Mouse (Mus musculus) embryonic facial prominence, embryonic 11.5 days (tissue): ENCODE results near the gene Erp27. TPM values are rescaled to one million over a fixed set of nuclear protein-coding genes. Genes with fewer than 3 reads are reported as not detected.

Experiments used
- ATAC-seq: fragments of 200-750 bp; cut with Nextera tagmentation; replicated peaks from 2 replicates; pipeline ENCODE4 v1.8.0; 2017; ENCODE audit warnings: low read depth; ENCODE audit not compliant: insufficient number of reproducible peaks, low FRiP score, low TSS enrichment
- DNase-seq: peaks from one replicate; pipeline ENCODE4 v3.0.0-alpha.2; 2015; ENCODE audit warnings: low spot score
- H3K27ac ChIP-seq: fragments of 300-500 bp; sonication (generic); replicated peaks from 2 replicates; pipeline ENCODE4 v1.5.1; 2014; ENCODE audit warnings: mild to moderate bottlenecking, low read depth, low read length, control low read depth
- H3K27me3 ChIP-seq: fragments of 300-500 bp; sonication (generic); 2 replicates; pipeline ENCODE4 v1.6.1; 2014; ENCODE audit warnings: mild to moderate bottlenecking, low read length, moderate library complexity, mixed read lengths; ENCODE audit not compliant: control insufficient read depth, insufficient read depth
- H3K36me3 ChIP-seq: fragments of 300-500 bp; sonication (generic); replicated peaks from 2 replicates; pipeline ENCODE4 v1.6.1; 2014; ENCODE audit warnings: low read depth, mild to moderate bottlenecking, low read length, moderate library complexity, mixed read lengths; ENCODE audit not compliant: control insufficient read depth, insufficient read depth
- H3K4me1 ChIP-seq: fragments of 300-500 bp; sonication (generic); 2 replicates; pipeline ENCODE4 v1.6.1; 2014; ENCODE audit warnings: low read length, mixed read lengths; ENCODE audit not compliant: control insufficient read depth, insufficient read depth
- H3K4me2 ChIP-seq: fragments of 300-500 bp; sonication (generic); 2 replicates; pipeline ENCODE4 v1.6.1; 2014; ENCODE audit warnings: low read depth, mild to moderate bottlenecking, control low read depth, low read length, moderate library complexity
- H3K4me3 ChIP-seq: fragments of 300-500 bp; sonication (generic); 2 replicates; pipeline ENCODE4 v1.5.1; 2014; ENCODE audit warnings: low read depth, low read length, control low read depth
- H3K9ac ChIP-seq: fragments of 300-500 bp; sonication (generic); replicated peaks from 2 replicates; pipeline ENCODE4 v1.6.1; 2014; ENCODE audit warnings: mild to moderate bottlenecking, control low read depth, low read length
- H3K9me3 ChIP-seq: fragments of 300-500 bp; sonication (generic); replicated peaks from 2 replicates; pipeline ENCODE4 v1.6.1; 2016; ENCODE audit warnings: mild to moderate bottlenecking, low read length, inconsistent platforms, mixed read lengths; ENCODE audit not compliant: control insufficient read depth
- WGBS: fragments of 180-500 bp; shearing (Covaris S2); extraction: QIAGEN DNeasy Blood & Tissue Kit; methylation state at CpG from one replicate; pipeline ENCODE4 v1.1.7; 2014; 5-methylcytosine and 5-hydroxymethylcytosine counted together
- polyA plus RNA-seq: library from polyadenylated mRNA; unstranded; fragments of >200 nt; fragmentation: Nextera tagmentation; extraction: Ambion mirVana; gene quantifications from 2 replicates; pipeline ENCODE4 v1.2.1, GENCODE M21; 2014

Erp27 gene
- polyA plus RNA-seq, 1 experiment from 2014 or later = not detected

DNA sequence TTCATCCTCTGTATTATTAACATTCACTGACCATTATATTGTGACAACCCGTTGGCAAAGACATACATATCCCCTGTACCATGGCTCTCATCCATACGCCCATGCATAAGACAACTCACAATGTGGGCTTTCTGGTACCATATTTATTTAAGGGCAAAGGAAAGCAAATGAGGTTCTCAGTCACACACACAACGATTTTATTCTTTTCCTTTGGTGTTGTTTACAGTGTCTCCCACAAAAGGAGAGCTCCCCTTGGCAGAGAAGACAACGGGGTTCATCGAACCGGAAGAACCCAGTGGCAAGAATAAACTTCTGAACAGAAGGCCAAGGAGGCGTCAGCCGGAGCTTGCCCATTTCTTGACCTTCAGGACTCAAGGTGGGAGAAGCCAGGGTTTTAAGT lies 1.6 kb upstream of the Erp27 start, which contains the start of gene Pde6h:
Pde6h (plus strand) TSS at position 301 of the 400 bp plus-strand sequence.
- no peaks in the 10 kb centered on the region for H3K9me3 ChIP-seq
- H3K27ac ChIP-seq = no peak within 1 kb of the TSS
- 93% methylated on average over 8 of the region's 8 CpGs for WGBS
- H3K27me3 ChIP-seq = no peaks in the 10 kb centered on the region
- H3K4me1 ChIP-seq = no peaks in the 10 kb centered on the region
- H3K4me2 ChIP-seq = no peak within 1 kb of the TSS
- no peak within 1 kb of the TSS for H3K4me3 ChIP-seq
- H3K36me3 ChIP-seq = no peaks in the 10 kb centered on the region
- ATAC-seq = no peak
- no peak for DNase-seq
- no peak within 1 kb of the TSS for H3K9ac ChIP-seq

DNA sequence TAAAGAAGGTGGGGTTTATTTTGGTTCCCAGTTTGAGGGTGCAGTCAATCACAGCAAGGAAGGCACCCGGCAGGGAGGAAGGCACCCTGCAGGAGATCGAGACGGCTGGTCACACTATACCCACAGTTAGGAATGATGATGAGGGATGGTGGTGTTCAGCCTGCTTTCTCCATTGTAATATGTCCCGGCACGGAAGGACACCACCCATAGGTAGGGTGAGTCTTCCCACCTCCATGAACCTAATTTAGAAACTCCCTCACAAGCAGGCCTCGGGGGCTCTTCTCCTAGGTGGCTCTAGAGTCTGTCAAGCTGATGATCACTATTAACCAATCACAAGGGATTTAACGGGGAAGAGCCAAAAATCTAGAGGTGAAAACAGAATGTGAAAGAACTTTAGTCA lies 891 bp upstream of the Erp27 start:
- Histone ChIP-seq H3K36me3 (no peaks in the 10 kb centered on the region), H3K27ac (no peak overlapping the region), H3K27me3 (no peaks in the 10 kb centered on the region), H3K4me3 (no peak overlapping the region), H3K4me2 (no peak overlapping the region), H3K4me1 (no peaks in the 10 kb centered on the region), H3K9ac (no peak overlapping the region), H3K9me3 (no peaks in the 10 kb centered on the region)
- 89% methylated on average over 7 of the region's 7 CpGs for WGBS
- no peak for DNase-seq
- ATAC-seq = no peak

- H3K27ac ChIP-seq = no peak overlapping the region
- H3K4me2 ChIP-seq = no peak overlapping the region
- H3K9me3 ChIP-seq = no peaks in the 10 kb centered on the region
- ATAC-seq = no peak
- H3K4me1 ChIP-seq = no peaks in the 10 kb centered on the region
- DNase-seq = no peak
- no peaks in the 10 kb centered on the region for H3K27me3 ChIP-seq
- H3K9ac ChIP-seq = no peak overlapping the region
- 75% methylated on average over 7 of the region's 7 CpGs for WGBS
- H3K36me3 ChIP-seq = no peaks in the 10 kb centered on the region
- no peak overlapping the region for H3K4me3 ChIP-seq
Observed at GRCm38 (mm10) chr6:136921601-136922000, 379 bp downstream of the Erp27 start.

- no peaks in the 10 kb centered on the region for H3K4me1 ChIP-seq
- no peak for ATAC-seq
- WGBS = 49% methylated on average over 16 of the region's 16 CpGs
Observed at GRCm38 (mm10) chr6:136920320-136921257, 1.4 kb downstream of the Erp27 start.

DNA sequence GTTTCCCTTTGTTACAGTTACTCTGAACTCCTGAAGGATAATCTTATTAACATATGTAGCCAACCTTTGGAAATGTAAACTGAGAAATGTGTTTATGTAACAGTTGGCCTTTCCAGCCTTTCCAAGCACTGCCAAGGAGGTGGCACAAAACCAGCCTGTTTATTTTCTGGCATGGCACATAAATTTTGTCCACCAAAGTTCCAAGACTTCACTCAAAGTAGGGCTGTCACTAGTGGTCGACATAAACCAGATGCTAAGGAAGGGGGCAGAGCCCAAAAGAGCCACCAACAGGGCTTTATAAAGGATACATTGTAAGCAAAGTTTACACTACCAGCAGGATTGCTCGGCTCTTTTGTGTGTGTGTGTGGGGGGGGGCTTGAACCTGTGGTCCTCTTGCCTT lies 4.1 kb downstream of the Erp27 start:
- DNase-seq = peak; percentile 20
- H3K36me3 ChIP-seq = no peaks in the 10 kb centered on the region
- H3K27me3 ChIP-seq = no peaks in the 10 kb centered on the region
- H3K9me3 ChIP-seq = no peaks in the 10 kb centered on the region
- H3K4me3 ChIP-seq = no peak overlapping the region
- H3K4me1 ChIP-seq = no peaks in the 10 kb centered on the region
- ATAC-seq = no peak
- no peak overlapping the region for H3K27ac ChIP-seq
- WGBS = 9% methylated on average over 2 of the region's 2 CpGs
- H3K9ac ChIP-seq = no peak overlapping the region
- no peak overlapping the region for H3K4me2 ChIP-seq

More at GRCm38 (mm10) chr6:136920320-136921257, 1.4 kb downstream of the Erp27 start:
- Histone ChIP-seq H3K36me3 (no peaks in the 10 kb centered on the region), H3K4me3 (no peak overlapping the region), H3K9ac (no peak overlapping the region), H3K27me3 (no peaks in the 10 kb centered on the region), H3K27ac (no peak overlapping the region), H3K9me3 (no peaks in the 10 kb centered on the region), H3K4me2 (no peak overlapping the region)
- peak; percentile 88 for DNase-seq

- H3K9ac ChIP-seq = no peak overlapping the region
- no peak for DNase-seq
- WGBS = 87% methylated on average over 8 of the region's 8 CpGs
Observed at GRCm38 (mm10) chr6:136915721-136916395, 6.1 kb downstream of the Erp27 start.

DNA sequence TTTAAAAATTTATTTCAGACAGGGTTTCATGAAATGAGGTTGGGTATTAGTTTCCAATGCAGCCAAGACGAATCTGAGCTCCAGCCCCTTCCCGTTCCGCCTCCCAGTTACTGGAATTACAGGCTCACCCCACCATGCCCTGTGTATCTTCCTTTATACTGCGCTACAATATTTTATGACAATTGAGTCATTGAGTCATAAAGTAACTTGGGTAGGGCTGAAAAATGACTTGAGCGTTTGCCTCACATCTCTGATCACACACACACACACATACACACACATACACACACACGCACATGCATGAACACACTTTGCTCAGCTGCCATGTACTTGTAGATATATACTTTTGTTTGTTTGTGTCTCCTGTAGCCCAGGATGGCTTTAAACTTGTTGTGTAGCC lies 7.7 kb downstream of the Erp27 start:
- Histone ChIP-seq H3K4me2 (no peak overlapping the region), H3K4me3 (no peak overlapping the region), H3K9me3 (no peaks in the 10 kb centered on the region), H3K9ac (no peak overlapping the region), H3K27ac (no peak overlapping the region), H3K36me3 (no peaks in the 10 kb centered on the region), H3K27me3 (no peaks in the 10 kb centered on the region), H3K4me1 (no peaks in the 10 kb centered on the region)
- ATAC-seq (no peak), DNase-seq (no peak)
- 91% methylated on average over 6 of the region's 6 CpGs for WGBS

More at GRCm38 (mm10) chr6:136915721-136916395, 6.1 kb downstream of the Erp27 start:
- H3K36me3 ChIP-seq = no peaks in the 10 kb centered on the region
- no peaks in the 10 kb centered on the region for H3K9me3 ChIP-seq
- no peak for ATAC-seq
- no peaks in the 10 kb centered on the region for H3K4me1 ChIP-seq
- no peaks in the 10 kb centered on the region for H3K27me3 ChIP-seq
- no peak overlapping the region for H3K4me3 ChIP-seq
- no peak overlapping the region for H3K27ac ChIP-seq
- H3K4me2 ChIP-seq = no peak overlapping the region
